Mouse (Mus musculus): ENCODE measurements around the gene Slc19a2. TPM values are rescaled to one million over a fixed set of nuclear protein-coding genes. Genes with fewer than 3 reads are reported as not detected.
A peak's percentile ranks its signal among the peaks of the same experiment; 100 is the strongest.

The Slc19a2 gene
- total RNA-seq, 2 experiments from 2014 or later, result 2.7 to 3.8 TPM

DNA sequence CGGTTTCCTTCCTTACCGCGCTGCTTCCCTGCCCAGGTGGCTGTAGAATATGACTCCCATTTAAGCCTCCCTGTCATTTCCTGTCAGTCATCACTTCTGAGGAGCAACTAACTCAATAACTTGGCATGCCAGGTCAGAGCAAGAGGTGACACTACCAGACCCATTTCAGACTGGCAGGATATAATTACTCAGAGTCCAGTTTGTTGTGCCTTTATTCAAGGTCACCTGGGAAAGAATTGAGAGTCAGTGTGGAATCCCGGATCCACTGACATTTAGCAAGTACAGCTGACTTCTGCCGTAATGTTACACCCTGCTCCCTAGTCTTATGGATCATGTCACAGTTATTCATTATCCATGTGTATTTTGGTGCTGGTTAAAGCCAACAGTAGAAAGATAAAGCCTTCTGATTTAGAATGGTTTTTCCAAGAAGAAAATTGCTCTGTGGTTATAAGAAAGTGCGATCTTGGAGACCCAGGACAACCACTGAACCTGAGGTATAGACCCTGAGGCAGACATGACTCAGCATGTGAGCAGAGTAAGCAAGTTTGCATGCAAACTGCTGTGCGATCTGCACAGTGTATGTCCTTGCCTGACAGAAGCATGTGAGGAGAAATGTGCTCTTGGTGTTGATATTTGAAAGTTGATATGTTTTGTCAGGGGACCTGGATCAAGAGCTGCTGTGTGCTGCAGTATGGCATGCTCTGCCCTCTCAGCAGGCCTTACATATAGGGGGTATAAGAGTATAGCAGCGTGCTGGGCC, 1.7 kb downstream of the Slc19a2 start:
- no peak for ATAC-seq (replicated peaks; ENCODE audit: low FRiP score, poor library complexity, severe bottlenecking)

DNA sequence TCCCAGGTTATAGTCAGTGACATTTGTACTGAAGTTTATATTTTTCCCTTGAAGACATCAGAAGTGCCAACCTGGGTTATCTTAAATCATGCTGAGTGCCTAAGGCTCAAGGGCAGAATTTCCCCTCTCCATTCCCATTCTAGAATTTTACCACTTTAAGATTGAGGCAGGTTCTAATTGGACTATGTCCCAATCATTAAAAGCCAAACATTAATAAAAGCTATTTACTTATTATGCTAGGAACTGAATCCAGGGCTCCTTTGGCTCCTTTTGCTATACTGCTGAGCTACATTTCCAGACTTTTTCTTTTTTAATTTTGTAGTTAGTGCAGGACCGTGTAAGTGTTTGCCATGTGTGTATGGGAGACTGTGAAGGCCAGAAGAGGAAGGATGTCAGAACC, 2.6 kb downstream of the Slc19a2 start:
- no peak for ATAC-seq (replicated peaks; ENCODE audit: low FRiP score, poor library complexity, severe bottlenecking)

DNA sequence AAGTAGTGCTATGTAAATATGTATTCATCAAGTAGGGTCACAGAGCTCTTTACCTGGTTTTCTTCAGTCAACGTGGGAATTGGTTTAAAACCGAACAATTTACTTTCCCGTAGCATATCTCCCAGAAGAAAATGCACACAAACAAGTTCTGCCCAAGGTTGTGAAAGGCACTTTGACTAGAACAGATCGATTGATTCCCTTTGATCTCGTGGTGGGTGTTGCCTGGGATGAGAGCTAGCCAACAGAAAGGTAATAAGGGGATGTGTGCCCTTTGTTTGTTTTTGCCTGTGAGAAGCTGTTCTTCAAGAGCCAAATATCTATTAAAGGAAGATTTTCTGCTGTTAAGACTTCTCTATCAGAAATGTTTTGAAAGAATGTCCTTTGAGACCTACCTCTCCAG, 3.7 kb downstream of the Slc19a2 start:
- ATAC-seq (replicated peaks; ENCODE audit: low FRiP score, poor library complexity, severe bottlenecking), result no peak

DNA sequence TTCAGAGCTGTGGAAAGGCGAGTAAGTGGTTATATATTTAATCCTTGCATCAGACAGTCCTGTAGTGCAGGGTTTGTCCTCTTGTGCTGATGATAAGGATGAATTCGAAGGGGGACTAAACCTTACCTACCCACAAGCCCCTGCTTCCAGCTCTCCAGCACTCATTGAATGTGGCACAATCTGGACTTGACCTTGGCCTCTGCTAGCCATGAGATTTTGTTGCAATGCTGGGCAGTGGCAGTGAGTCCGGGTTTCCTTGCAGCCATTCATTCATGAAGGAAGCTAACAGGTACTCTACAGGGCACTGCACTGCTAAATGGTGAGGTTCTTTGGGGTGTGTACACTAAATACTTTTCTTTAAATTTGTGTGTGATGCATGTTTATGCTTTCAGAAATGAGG, 6.0 kb downstream of the Slc19a2 start:
- ATAC-seq (replicated peaks; ENCODE audit: low FRiP score, poor library complexity, severe bottlenecking), result no peak

DNA sequence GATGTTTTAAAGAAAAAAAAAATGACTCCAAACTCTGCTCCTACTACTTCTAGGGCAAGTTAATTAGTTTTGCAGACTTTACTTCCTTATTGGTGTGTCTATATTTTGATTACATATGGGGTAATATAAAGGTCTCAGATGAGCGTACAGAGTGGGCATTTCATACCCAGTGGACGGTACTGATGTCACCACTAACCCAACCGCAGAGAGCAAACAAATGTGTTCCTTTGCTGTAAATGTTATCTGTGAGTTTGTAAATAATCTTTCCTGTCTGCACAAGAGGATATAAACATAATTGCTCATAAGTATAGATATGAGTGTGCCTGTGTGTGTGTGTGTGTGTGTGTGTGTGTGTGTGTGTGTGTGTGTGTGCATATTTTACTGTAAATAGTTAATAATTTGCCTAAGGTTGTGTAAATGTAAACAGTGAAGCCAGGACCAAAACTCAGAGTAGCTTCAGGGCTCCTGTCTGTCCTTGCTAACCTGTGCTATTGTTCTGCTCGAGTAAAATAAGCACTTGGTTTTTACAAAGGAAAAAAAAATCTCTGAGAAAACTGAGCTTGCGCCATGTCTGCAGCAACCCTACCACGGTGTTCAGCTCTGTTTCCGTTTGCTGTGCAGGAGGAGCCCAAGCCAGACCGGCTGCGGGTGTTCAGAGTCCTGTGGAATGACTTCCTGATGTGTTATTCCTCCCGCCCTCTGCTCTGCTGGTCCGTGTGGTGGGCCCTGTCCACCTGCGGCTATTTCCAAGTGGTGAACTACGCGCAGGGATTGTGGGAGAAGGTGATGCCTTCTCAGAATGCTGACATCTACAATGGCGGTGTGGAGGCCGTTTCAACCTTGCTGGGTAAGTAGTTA, 11.6 kb downstream of the Slc19a2 start:
- no peak for ATAC-seq (replicated peaks; ENCODE audit: low FRiP score, poor library complexity, severe bottlenecking)

DNA sequence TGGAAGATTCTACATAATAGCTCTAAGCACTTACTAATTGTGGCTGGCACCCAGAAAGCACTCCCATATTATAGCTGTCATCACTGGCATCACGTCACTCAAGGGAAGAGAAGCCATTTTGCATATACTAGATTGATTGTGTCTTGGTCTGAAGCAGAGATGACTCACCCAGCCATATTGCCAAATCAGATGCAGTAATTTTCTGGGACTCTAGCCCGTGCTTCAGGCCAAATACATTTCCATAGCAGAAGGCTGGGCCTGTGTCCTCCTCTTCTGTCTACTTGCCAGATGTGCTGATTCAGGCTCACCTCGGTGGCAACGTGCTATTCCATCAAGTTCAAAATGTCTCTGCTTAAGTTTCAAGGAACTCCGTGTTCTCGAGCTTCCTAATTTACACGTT, 12.7 kb downstream of the Slc19a2 start:
- no peak for ATAC-seq (replicated peaks; ENCODE audit: low FRiP score, poor library complexity, severe bottlenecking)

DNA sequence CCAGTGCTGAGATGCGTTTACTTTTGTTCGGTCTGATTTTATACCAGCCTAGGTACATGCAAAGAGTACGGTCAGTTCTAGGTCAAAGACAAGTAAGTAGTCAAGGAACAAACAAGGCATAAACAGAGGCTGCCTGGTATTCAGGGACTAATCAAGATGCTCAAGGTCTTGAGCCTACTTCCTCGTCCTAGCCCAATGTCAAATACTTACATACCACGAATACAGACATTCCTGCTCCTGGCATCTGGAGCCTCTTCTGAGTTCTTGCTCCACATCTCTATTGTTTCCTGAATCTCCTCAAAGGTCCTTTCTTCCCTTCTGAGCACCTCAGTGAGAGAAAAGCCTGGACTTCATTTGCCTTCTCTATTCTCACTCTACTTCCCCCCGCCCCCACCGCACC, 22.1 kb downstream of the Slc19a2 start:
- no peak for ATAC-seq (replicated peaks; ENCODE audit: low FRiP score, poor library complexity, severe bottlenecking)

DNA sequence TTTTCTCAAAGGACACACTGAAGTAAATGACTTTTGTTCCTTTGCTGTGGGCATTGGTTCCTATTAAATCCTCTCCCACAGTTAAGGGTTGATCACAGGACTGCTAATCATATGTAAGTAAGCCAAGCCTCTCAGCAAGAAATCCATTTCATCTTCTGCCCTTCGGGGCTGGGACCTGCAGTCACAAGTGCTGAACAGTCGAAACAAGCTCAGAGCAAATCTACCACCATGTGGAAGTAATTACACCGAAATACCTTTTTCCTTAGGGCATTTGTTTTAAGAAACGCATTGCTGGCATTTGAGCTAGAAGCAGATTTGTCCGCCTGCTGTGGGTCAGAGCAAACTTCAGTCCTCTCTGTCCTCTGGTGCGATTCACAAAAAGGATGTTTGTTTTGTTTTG, 24.8 kb downstream of the Slc19a2 start:
- ATAC-seq (replicated peaks; ENCODE audit: low FRiP score, poor library complexity, severe bottlenecking), result no peak

DNA sequence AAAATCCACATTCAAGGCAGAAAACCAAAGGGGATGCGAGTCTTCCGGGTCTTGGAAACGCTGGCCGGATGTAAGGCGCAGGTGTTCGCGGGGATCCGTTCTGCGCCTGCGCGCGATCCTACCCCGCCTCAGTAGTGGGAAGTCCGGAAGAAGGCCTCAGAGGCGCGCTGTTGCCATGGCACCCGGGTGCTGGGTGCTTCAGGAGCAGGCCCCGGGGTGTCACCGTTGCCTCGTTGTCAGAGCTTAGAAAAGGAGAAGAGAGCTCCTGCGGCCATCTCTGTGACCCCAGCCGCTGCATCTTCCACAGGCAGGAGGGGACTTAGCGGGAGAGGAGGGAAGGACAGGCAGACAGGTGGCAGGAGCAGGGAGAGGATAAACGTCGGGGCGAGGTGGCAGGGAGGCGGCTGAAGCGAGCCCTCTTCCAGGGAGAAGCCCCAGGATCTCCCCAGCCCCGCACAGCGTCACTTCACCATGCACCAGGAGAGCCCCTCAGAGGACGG, 26.7 kb downstream of the Slc19a2 start, which contains the start of gene Ccdc181:
Ccdc181 (plus strand) TSS at position 131 of the 500 bp plus-strand sequence.
- peak; percentile 98 for ATAC-seq (replicated peaks; ENCODE audit: low FRiP score, poor library complexity, severe bottlenecking)

DNA sequence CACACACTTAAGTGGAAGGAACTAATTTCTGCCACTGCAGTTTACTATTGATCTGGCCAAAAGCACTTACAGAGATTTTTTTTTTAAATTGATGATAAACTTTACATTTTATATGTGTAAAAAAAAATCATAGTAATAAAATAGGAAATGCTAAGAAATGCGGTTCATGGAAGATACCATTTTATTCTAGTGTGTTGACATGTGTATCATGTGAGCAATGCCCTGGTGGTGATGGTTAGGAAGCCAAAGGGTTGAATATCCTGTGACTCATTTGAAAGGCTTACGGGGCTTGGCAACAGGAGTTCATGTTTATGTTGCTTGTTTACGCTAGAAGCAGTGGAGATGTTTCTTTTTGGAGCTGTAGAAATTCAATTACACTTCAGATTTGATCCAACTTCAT, 27.7 kb downstream of the Slc19a2 start:
- no peak for ATAC-seq (replicated peaks; ENCODE audit: low FRiP score, poor library complexity, severe bottlenecking)

DNA sequence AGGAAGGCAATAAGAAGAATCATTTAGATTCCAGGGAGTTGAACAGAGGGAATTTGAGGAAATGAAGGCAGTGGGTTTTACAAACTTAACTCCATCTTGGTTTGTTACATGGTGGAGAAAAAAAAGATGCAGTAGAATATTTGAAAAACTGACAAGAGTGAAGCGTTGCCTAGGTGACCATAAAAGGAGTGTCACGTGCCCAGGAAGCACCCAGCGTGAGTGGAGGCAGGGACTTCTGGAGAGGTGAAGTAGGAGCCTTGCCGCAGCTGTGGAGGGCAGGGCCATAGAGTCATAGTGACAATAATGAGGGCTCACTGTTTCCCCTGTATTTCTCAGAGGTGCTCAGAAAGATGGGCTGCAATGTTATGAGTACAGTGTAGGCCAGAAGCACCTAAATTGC, 30.5 kb downstream of the Slc19a2 start:
- no peak for ATAC-seq (replicated peaks; ENCODE audit: low FRiP score, poor library complexity, severe bottlenecking)

DNA sequence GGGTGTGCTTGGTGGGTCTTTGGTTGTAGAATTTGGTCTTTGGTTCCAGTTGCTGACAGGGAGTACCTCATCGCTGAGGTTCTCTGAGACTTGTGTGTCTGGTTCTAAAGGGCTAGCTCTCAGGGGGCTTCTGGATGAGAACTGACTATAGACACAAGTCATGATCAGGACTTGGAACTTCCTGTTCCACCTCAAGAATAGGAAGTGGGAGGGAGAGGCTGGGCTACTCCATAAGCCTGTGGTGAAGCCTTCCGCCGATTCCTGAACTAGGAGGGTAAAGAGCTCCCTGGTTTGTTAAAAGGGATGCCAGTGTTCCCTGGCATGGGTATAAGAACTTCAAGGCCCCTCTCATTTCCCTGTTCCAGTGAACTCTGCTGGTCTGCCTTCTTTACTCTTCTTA, 35.2 kb downstream of the Slc19a2 start:
- ATAC-seq (replicated peaks; ENCODE audit: low FRiP score, poor library complexity, severe bottlenecking), result no peak

DNA sequence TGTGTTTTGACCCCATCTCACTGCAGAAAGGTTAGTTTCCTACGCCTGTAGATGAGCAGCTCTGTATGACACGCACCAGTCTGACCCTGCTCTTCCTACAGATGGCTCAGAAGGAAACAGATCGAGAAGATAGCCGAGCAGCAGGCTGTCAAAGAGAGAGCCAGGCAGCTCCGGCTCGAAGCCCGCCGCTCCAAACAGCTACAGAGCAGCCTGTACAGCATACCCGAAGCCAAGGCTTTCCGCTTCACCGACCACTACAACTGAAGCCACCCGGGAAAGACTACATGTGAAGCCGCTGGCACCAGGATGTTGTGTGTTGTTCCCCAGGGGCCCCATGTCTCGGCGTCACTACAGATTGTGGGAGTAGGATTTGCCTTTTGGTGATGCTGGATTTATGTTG, 38.6 kb downstream of the Slc19a2 start:
- ATAC-seq (replicated peaks; ENCODE audit: low FRiP score, poor library complexity, severe bottlenecking), result no peak

DNA sequence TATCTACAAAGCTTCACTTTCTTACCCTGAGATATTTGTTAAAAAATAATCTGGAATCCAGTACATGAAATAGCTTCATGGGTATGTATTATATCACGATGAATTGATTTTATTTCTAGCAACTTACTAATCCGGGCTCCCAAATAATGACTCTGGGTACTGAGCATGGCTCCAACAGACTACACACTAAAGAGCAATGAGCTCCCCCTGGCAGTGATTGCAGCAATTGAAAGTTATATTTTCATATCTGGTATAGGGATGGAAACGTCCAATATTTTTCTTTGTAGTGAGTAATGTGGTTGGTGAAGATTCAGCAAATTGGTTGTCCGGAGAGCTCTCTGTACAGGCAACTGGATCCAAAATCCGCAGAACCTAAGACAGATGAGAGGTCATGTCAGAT, 43.2 kb downstream of the Slc19a2 start:
- no peak for ATAC-seq (replicated peaks; ENCODE audit: low FRiP score, poor library complexity, severe bottlenecking)

DNA sequence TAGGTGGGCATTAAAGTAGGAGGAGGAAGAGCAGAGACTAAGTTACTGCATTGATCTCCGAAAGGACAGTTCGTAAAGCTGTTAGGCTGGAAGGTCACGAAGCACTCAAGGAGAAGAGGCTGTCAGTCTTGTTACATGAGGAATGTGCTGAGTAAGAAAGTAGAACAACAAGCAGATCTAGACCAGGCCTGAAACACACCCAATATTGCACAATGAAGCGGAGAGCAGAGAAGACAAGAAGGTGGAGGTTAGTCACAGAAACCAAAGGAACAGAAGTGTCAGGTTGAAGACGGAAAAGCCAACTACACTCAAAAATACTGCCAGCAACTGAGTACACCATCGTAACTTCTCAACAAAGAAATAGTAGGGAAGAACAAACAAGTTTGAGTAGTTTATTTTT, 45.2 kb downstream of the Slc19a2 start:
- ATAC-seq (replicated peaks; ENCODE audit: low FRiP score, poor library complexity, severe bottlenecking), result no peak

DNA sequence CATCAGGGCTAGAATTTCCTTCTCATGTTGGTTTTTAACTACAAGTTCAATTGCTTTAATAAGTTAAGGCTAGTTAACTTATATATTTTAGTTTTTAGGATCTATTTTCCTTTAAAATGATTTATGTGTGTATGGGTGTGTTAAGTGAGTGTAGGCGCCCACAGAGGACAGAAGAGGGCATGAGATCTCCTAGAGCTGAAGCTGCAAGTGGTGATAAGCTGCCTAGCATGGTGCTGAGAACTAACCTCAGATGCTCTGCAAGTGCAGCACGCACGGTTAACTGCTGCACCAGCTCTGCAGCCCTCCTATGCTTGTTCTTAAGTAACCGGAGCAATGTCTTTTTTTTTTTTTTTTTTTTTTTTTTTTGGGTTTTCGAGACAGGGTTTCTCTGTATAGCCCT, 47.6 kb downstream of the Slc19a2 start:
- no peak for ATAC-seq (replicated peaks; ENCODE audit: low FRiP score, poor library complexity, severe bottlenecking)

DNA sequence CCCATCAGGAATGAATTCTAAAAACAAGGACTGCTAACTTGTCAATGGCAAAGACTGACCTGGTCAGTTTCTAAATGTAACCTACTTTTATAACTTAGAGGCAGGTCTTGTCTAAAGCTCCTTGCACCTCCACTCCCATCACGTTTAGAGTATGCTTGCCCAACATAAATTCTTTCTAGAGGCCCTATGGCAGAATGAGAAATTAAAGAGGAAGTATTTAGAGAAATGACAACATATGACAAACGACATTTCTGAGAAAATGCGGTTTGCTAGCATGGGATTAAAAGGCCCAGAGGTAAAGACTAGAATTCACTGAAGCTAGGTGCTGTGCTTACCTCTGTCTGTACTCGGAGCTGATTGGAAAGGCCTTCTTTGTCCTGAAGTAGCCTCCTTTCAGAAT, 53.1 kb downstream of the Slc19a2 start:
- no peak for ATAC-seq (replicated peaks; ENCODE audit: low FRiP score, poor library complexity, severe bottlenecking)

DNA sequence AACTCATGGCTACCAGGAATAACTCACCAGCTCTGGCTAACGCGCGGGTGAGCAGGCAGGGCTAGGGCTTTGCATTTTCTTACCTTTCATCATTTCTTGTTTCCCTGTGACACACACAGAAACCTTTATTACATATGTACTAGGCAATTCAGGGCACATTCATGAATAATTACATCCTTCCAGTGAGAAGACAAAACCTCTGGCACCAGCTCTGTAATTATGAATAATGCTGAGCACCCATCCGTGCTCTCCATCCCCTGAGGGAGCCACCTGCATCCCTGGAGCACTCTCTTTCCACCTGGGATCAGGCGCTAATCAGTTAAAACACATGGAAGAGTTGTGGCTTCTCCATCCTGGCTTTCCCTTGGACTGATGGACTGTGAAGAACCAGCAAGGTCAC, 55.0 kb downstream of the Slc19a2 start, which contains the start of gene Nme7:
Nme7 (plus strand) TSS at position 301 of the 400 bp plus-strand sequence.
- no peak for ATAC-seq (replicated peaks; ENCODE audit: low FRiP score, poor library complexity, severe bottlenecking)

DNA sequence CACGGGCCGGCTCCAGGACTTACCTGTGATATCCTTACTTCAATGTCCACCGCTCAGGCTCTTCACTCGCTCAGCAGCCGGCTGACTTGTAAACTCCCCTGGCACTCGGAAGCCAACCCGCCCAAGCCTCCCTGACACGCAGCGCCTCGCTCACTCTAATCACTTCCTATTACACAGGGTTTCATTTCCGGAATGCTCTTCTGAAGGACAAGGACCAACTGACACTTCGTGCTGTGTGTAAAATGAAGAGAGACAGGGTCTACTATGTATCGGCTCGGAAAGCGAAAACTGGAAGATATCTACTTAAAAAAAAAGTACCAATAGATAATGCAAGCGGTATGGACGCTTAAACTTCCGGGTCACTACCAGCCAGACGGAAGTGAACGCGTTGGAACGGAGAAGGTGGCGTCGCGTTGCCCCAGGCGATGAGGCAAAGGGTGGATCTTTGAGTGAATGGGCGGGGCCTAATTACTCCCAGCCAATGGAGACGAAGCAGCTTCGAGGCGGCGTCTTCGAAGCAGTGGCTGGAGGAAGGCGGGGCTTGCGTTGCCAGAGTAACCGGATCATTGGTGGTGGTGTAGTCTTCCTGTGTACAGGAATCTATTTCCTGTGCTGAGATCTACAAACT, 58.4 kb downstream of the Slc19a2 start, which contains the start of gene Blzf1:
Blzf1 (minus strand) TSS at position 366 of the 628 bp plus-strand sequence.
- peak; percentile 98 for ATAC-seq (replicated peaks; ENCODE audit: low FRiP score, poor library complexity, severe bottlenecking)

DNA sequence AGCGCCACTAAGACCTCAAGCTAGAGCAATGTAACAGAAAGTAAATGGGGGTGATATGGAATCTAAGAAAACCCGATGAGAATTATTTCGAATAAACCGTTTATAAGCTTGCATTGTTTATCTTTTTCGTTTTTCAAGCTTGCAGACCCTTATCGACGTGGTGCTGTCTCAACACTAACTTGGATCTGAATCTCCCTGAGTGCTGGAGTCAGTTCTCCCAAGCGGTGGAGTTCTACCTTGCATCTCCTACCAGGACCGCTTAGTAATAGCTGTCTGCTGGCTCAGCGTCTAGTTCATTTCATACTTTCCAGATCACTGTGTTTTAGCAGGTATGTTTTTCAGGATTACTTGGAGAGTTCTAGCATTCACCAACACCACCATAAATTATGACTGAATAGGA, 59.1 kb downstream of the Slc19a2 start:
- ATAC-seq (replicated peaks; ENCODE audit: low FRiP score, poor library complexity, severe bottlenecking), result 0 out of 2 replicates have a peak, but pooled peaks have one; percentile 7

All from erythroblast, adult 5-6 weeks (primary cell).